Mouse (Mus musculus) heart, adult 11 months (tissue): ENCODE results near the gene Akr7a5.

ENCODE experiments used
- DNase-seq: peaks from one replicate; pipeline ENCODE4 v3.0.0; 2022

Akr7a5 gene

DNA sequence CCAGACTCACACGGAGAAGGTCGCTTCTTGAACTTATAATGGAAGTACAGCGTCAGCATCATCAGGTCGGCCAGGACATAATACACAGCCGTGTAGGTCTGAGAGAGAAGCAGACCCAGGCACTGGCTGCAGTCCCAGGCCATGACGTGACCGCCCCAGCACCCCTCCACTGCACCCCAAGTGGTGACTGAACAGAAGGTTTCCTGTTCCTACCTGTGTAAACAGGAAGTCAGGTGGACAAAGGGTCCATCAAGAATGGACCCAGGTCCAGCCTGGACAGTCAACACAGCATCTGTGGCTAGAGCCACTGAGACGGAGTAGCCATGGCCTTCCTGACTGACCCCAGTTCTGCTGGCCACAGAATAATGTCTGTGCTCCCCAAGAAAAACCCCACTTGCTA is 8.8 kb upstream of the Akr7a5 start:
- no peak for DNase-seq

DNA sequence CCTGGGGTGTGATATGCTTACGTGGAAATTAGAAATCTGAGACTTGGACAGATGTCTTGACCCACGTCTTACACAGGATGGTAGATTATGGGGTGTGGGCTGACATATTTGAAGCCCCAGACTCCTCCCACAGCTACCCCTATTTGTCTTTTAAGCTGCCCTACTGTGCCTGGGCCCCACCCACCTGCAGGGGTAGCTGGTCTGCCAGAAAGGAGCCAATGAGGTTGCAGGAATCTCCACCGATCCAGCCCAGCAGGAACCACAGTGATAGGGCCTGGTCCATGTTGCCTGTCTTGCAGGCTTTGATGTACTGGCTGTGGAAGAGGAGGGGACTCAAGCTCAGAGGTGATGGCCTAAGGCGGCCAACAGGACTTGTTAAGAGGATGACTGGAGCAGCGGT is 8.3 kb upstream of the Akr7a5 start:
- DNase-seq: no peak

DNA sequence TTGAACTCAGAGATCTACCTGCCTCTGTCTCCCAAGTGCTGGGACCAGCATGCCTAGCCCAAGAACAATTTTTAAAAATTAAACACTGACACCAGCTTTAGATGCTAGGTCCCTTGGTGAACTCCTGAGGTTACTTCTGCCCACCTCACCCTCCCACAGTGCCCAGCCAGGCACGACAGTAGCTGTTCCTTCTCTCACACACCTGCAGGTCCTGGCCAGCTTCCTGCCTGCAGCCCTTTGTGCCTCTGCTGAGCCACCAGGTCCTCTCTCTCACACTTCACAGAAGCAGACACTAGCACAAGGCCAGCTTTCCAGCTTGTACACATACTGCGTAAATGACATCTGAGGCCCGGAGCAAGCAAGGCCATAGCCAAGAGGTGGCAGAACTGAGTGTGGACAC is 5.0 kb upstream of the Akr7a5 start:
- DNase-seq: no peak

DNA sequence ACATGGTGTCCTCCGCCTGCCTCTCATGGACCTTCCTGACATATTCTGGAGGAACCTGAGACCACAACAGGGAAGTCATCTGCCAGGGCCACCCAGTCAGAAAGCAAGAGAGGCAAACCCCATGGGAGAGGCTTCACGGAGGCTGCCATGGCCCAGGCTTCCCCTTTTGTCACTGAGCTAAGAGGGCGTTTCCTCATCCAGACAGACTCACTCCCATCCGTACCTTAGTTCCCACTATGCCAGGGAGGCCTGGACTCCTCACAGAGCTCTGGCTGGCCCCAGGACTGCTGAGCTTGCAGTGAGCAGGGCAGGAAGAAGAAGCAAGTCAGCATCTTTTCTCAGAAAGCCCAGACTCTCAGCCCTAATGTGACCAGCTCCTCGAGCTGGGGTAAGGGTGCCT is 2.6 kb upstream of the Akr7a5 start:
- peak; percentile 97 for DNase-seq

DNA sequence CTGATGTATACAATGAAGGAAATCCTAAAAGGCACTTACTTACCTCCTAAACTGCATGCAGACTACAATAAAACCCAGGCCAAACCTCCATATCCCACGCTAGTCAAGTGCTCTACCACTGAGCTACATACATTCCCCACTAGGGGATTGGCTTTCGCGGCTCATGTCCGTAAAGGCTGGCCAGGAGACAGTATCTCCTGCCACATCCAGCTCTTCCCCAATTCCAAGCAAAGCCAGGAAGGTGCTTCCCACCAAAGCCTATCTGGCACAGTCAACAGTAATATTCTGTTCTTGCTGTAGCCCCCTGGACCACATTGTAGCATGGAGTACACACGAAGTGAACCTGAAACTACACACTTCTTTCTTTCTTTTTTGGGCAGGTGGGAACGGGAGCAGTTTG is 893 bp upstream of the Akr7a5 start:
- DNase-seq: peak; percentile 84

DNA sequence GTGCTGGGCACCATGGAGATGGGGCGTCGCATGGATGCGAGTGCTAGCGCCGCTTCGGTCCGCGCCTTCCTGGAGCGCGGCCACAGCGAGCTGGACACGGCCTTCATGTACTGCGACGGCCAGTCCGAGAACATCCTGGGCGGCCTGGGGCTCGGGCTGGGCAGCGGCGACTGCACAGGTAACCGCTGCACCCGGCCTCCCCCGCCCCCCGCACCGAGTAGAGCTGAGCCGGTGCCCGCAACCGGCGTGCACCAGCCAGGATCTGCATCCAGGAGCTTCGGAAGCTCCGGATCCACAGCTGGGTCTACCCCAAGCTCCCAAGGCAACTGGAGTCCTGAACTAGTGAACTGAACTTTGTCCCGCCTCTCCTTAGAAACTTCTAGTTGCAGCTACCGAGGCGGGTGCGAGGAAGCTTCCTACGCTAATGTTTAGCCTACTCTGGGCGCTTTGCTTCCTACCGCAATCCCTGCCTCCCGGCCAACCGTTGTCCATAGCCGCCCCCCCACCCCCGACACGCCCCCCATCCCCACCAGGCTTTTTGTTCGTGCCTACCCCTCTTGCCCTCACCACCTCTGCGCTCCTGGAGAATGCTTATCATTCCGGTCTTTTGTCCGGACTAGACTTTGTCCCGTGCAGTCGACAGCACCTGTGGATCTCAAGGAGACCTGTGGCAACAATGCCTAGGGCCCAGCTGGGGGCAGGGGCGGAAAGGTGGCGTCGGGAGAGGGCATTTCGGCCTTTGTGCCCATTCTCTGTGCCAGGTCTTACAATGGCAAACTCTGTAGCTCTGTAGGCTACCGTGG is 556 bp downstream of the Akr7a5 start:
- no peak for DNase-seq

DNA sequence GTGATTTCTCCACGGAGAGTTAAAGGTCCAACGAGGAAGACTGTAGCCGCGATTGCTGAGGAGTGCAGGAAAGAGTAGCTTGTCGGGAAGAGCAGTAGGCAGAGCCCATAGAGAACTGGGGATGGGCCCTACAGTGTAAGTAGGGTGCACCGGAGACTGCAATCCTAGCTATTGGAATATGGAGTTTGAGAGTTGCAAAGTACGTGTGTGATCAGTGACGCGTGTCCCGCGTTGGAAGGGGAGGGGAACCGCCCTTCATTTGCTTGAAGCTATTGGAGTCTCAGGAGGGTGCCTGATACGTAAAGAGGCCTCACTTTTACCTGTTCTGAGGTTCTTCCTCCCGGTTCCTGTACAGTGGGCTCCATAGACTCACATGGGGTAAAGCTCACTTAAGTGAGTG is 1.2 kb downstream of the Akr7a5 start:
- DNase-seq: no peak

DNA sequence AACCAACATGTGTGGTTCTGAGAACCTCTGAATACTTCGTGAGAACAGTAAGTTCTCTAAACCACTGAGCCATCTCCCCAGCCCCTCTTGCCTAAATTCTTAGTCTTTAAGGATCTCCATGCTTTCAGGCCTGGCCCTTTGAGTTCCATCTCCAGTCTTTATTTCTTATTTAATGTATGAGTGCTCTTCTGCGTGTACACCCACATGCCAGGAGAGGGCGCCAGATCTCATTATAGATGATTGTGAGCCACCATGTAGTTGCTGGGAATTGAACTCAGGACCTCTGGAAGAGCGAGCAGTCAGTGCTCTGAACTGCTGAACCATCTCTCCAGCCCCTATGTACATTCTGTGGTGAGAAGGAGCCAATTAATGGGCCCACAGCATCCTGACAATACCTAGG is 2.1 kb downstream of the Akr7a5 start:
- DNase-seq: peak; percentile 88

DNA sequence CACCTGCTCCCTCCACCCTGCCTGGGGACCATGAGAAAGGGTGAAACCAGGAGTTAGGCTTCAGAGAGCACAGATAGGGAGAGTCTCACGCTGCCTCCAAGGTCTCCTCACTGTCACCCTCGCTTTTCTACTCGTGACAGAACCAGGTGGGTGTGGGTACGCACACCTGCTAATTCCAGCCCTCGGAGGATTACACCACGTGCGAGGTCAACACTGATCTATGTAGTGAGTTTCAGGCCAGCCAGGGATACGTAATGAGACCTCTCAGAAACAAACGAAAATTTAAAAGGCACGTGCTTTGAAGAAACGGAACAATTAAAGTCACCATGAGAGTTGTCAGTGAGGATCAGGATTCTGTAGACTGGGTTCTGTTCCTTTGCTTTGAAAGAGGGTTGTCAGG is 7.9 kb downstream of the Akr7a5 start:
- DNase-seq: no peak

DNA sequence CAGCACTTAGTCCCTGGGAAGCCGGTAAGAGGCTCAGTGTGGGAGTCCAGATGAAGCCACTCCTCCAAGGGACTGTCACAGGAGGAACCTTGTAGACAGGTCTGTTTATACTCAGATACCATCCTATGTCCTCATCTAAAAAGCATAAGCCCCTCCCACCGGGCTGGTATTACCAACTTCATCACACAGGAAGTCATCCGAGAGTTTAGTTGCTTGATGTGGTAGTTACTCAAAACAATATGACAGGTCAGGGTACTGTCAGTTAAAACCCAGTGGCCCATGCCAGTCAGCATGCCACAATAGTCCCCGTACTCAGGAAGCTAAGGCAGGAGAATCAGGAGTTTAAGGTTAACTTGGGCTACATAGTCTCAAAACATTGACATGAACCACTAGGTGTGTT is 9.2 kb downstream of the Akr7a5 start:
- DNase-seq: no peak

DNA sequence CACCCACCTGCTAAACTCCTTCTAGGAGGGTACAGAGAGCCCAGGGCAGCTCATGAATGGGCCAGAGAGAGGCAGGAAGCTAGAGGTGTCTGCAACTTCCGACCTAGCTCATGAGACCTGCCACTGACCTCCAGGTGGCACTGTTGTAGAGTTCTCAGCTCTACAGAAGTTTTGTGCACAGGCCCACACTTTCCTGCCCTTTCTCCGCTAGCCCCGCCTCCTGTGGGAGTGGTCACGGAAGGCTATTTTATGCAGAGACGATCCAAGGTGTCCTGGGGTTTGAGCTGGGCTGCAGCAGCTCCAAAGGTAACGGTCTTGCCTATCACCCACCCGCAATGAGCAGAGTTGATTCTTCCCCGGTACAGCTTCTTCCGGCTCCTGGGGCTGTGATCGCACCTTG is 20.1 kb downstream of the Akr7a5 start:
- peak; percentile 95 for DNase-seq

DNA sequence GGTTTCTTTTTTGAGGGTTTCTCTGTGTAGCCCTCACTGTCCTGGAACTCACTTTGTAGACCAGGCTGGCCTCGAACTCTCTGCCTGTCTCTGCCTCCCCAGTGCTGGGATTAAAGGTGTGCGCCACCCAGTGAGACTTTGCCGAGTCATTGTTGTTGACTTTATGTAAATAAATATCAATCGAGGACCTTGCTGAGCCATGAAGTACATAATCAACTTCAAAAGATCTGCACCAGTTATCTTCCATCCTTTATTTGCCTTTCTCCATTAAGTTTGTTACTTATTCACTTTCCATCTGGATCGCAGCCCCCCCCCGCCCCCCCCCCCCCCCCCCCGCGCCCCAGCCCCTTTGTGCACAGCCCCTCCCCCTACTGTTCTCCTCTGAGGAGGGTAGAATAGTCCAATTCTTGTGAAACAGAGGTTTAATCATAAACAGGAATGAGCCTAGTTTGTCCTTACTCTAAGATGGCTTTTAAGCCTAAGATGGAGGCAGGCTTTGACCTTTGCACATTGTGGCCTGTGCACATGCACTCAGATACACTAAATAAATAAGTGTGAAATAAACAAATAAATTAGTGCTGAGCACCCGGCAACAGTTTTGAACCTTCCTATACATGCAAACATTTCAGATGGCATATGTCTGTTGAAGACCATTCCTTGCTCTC is 24.2 kb downstream of the Akr7a5 start:
- no peak for DNase-seq

DNA sequence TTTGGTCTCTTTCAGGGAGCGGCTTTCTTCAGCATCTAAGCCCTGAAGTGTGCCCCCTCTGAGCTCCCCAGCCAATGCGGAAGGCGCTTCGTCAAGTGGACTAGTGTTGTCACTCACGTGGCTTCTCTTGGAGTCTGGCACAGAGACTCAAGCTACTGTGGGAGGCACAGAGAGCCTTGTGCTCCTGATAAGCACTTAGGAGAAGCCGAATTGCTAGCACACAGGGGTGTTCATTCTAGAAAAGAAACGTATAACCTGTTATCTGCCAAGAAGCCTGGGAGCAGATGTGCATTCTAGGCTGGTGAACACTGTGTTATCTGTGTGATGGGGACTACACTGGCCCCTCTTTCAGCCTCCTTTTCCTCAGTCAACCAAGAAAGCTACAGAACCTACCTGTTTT is 25.0 kb downstream of the Akr7a5 start:
- DNase-seq: no peak

DNA sequence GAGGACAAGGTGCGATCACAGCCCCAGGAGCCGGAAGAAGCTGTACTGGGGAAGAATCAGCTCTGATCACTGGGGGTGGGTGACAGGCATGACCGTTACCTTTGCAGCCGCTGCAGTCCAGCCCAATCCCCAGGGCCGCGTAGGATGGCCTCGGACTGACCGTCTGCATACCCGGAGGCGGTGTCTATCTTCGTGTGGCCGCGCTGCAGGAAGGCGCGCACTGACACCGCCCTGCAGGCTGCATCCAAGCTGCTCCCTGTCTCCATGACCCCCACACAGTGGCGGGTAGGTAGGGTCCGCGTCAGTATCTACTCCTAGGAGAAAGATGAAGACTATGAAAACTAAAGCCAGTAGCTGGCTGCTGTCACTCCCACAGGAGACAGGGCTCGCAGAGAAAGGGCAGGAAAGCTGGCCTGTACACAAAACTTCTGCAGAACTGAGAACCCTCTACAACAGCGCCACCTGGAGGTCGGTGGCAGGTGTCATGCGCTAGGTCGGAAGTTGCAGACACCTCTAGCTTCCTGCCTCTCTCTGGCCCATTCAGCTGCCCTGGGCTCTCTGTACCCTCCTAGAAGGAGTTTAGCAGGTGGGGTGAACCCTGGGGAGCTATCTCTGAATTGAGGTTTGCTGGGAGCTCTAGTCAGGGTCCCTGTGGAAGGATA is 26.4 kb downstream of the Akr7a5 start:
- DNase-seq: peak; percentile 94

DNA sequence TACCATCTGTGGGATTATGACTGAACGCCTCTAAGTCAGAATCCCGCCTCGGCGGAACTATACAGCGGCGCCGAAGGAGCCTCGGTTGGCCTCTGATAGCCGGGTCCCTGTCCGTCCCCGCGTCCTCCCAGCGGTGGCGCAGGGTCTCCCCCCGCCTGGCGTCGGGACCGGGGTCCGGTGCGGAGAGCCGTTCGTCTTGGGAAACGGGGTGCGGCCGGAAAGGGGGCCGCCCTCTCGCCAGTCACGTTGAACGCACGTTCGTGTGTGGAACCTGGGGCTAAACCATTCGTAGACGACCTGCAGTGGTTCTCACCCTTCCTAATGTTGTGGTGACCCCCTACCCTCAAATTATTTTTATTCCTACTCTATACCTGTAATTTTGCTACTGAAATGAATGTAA is 27.6 kb downstream of the Akr7a5 start:
- no peak for DNase-seq

DNA sequence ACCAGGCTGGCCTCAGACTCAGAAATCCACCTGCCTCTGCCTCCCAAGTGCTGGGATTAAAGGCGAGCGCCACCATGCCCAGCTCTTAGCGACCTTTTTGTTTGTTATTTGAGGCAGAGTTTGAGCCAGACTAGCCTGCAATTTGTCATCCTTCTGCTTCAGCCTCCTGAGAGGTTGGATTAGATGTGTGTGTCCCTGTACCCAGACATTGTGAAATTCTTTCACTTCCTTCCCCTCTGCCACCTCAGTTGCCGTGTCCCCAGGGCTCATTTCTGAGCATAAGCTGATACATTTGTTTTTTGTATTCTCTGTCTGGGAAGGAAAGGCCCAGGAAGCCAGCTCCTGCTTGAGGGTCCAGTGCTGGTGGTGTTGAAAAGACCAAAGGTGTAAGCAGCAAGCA is 30.3 kb downstream of the Akr7a5 start:
- no peak for DNase-seq

DNA sequence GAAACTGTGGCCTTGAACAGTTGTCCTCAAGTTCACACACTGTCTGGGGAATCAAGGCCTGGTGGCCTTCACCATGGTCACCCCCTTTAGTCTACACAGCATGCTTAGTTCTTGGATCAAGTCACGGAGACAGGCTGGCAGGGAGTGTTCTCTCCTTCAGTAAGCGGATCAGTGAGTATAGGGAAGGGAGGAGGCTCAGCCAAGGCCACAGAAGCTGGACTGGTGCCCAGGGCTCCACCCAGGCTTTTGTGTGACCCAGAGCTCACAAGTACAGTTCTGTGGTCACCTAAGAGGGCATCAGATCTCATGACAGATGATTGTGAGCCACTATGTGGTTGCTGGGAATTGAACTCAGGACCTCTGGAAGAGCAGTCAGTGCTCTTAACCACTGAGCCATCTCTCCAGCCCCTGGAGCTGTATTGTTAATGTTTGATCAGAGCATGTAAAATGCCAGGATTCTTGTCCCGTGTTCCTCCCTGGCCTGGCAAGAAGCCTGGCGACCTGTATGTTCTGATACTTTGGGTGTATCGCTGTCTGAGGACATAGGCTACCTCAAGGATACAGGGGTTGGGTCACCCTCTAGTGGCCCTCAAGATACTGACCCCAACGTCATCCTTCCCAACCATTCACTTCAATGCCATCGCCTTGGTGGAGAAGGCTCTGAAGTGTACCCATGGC is 31.2 kb downstream of the Akr7a5 start:
- peak; percentile 88 for DNase-seq

DNA sequence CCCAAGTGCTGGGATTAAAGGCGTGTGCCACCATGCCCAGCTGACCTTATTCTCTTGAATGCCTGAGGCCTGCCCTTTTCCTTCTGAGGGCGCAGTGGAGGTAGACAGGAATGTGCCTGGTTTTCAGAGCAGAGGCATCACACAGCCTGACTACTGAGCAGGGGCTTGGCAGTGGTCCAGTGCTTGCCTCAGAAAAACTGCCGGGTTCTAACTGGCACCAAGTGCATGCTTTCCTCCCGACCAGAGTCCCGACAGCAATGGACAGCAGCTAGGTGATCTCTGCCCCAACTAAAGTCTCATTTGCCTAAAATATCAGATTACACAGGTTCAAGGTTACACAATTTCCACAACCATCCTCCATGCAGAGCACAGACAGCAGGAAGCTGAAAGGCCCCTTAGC is 33.2 kb downstream of the Akr7a5 start:
- DNase-seq: no peak

DNA sequence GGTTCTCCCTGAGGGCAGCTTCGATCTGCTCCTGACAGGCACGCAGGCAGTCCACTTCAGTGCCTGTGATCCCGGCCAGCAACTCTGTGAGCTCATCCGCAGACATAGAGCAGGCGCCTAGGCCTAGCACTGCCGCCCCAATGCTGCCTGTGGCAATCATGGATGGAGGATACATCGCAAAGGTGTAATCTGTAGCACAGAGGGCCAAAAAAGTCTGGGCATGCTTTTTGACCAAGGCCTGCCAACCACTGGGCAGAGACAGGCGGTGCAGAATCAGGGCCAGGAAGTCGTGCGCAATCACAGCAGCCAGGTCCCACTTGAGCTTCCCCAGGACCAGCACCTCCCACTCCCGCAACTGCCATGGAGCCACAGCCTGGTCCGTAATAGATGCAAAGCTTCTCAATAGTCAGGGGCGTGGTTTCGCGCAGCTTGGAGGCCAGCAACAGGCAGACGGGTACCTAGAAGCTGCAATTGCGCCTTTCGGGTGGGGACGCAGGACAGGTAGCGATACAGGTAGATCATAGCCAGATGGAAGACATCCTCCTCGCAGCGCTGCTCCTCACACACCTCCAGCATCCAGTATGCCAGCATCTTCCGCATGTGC is 35.0 kb downstream of the Akr7a5 start:
- DNase-seq: peak; percentile 89

DNA sequence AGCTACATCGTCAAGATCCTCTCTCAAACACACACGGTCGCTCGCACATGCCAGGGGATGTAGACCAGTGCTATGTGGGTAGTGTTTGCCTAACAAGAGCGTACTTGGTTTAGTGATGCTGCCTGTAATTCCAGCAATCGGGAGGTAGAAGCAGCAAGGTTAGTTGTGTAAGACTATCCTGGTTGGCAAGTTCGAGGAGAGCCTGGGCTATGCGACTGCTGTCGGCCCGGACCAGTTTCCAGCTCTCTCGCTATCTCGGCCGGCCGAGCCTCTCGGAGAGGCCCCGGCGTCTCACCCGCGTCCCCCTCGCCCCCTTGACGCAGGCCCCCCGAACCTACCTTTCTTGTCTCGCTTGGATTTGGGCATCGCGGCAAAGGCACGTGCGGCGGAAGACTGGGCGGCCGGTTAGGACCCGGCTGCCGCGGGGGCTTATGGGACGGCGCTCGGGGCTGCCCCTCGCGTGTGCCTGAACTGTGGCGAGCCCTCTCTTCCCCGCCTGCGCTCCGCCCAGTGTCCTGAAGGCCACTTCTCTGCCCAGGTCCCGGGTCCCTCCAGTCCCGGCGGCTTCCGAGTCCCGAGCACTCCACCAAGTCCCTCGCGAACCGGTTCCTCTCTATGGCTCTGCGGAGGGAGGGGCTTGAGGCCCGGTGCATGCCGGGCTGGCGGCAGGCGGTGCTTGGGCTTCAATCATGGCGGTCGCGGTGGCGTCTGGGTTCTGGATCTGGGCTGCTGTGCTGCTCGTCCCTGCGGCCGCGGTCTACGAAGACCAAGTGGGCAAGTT is 41.6 kb downstream of the Akr7a5 start, which contains the start of the genes Mrto4, Emc1 and Ubr4:
Gene Mrto4, minus strand, starts transcription at position 646 of the 781 bp plus-strand sequence.
Gene Emc1, plus strand, starts transcription at position 657 of the 781 bp plus-strand sequence.
Gene Ubr4, plus strand, starts transcription at position 679 of the 781 bp plus-strand sequence.
- DNase-seq: peak; percentile 99

DNA sequence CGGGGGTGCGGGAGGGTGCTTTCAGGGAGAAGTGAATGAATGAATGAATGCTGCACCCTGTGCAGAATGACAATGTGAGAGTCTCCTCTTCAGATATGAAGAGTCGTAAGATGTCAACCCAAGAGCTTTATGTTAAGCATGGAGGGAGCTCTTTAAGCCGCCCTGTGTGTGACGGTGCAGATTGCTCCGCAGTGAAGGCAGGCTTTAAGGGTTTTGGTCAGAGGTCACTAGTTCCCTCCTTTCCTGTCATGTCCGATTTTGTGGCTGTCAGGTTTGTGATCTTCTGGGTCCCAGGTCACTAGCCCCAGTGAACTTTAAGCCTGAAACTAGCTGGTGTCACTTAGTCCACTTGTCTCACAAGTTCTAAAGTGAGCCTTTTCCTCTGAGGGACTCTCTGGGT is 42.3 kb downstream of the Akr7a5 start:
- DNase-seq: no peak

DNA sequence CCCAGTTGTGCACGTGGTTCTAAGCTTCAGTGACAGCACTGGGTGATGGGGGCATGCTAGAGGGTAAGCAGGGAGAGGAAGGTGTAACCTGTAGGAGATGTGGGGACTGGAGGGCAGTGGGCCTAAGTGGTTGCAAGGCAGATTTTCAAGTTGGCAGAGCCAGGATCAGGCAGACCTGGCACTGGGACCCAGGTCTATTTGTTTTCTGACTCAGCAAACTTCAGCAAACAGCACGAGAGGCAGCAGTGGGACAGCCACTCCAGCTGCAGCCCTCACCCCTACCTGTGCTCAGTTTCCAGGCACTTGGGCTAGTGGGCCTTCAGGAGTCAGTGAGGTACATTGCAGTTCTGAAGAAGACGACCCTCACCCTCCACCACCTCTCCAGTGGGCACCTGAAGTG is 46.7 kb downstream of the Akr7a5 start:
- no peak for DNase-seq
